In genomic region chr4:115987858-115988530, GRCm38 (mm10) we compare ENCODE assay signal across 30 mouse cellular contexts. TPM values are rescaled to one million over a fixed set of nuclear protein-coding genes. Genes with fewer than 3 reads are reported as not detected.
"Had no signal": no experiment of that assay in that cellular context is flagged by ENCODE, and none has a peak within 500 bp of the region (broad histone marks: within the 10 kb centered on the region; RNA-seq: fewer than 3 reads in every experiment).

No protein-coding gene starts in this region.

- DNase-seq: gastrocnemius, adult 2 months; gastrocnemius, postnatal 10 days; gastrocnemius, postnatal 25 days; heart, adult 18-20 months; heart, postnatal 10 days; heart, postnatal 4 days; kidney, adult 11 months; kidney, adult 2 months; kidney, adult 9 months; kidney, postnatal 14 days; kidney, postnatal 36 days; layer of hippocampus, adult 9-11 months; layer of hippocampus, postnatal 36 days; left cerebral cortex, postnatal 4 days had no signal

- H3K4me3 ChIP-seq: gastrocnemius, adult 2 months; heart, embryonic 10.5 days; heart, embryonic 12.5 days; hindbrain, embryonic 10.5 days; hindbrain, embryonic 12.5 days; kidney, embryonic 15.5 days; limb, embryonic 13.5 days; limb, embryonic 15.5 days; liver, embryonic 12.5 days had no signal

- H3K4me2 ChIP-seq: heart, embryonic 12.5 days; hindbrain, embryonic 12.5 days; hindbrain, embryonic 14.5 days; kidney, embryonic 15.5 days; limb, embryonic 13.5 days; limb, embryonic 15.5 days; liver, embryonic 12.5 days had no signal

- H3K4me1 ChIP-seq: limb, embryonic 13.5 days; liver, embryonic 12.5 days had no signal

- H3K9ac ChIP-seq: heart, embryonic 12.5 days; hindbrain, embryonic 12.5 days; hindbrain, embryonic 14.5 days; kidney, embryonic 15.5 days; limb, embryonic 13.5 days; limb, embryonic 15.5 days; liver, embryonic 12.5 days had no signal

- H3K9me3 ChIP-seq: heart, embryonic 10.5 days; hindbrain, embryonic 12.5 days; kidney, embryonic 15.5 days; limb, embryonic 15.5 days; liver, embryonic 12.5 days had no signal

- ATAC-seq: hindbrain, embryonic 16.5 days; inflammation-experienced regulatory T-cells, adult 6 months; liver, embryonic 12.5 days had no signal

- H3K36me3 ChIP-seq: heart, embryonic 10.5 days; heart, embryonic 12.5 days; hindbrain, embryonic 10.5 days; hindbrain, embryonic 12.5 days; kidney, embryonic 15.5 days; limb, embryonic 13.5 days; limb, embryonic 15.5 days; liver, embryonic 12.5 days had no signal

- H3K27ac ChIP-seq: gastrocnemius, adult 2 months; heart, embryonic 10.5 days; hindbrain, embryonic 10.5 days; hindbrain, embryonic 12.5 days; hindbrain, embryonic 14.5 days; kidney, embryonic 15.5 days; kidney, postnatal 0 days; limb, embryonic 13.5 days; limb, embryonic 15.5 days; liver, embryonic 12.5 days had no signal

RNA-seq across cellular contexts. Expression of gene Dmbx1, which starts 48.3 kb away (rescaled TPM):
- polyA plus RNA-seq: heart, embryonic 10.5 days; heart, embryonic 12.5 days; heart, embryonic 14.5 days; heart, embryonic 16.5 days; inflammation-experienced regulatory T-cells, adult 6 months; kidney, adult 2 months; kidney, embryonic 15.5 days; kidney, postnatal 0 days; large intestine, adult 2 months; limb, embryonic 13.5 days; liver, adult 2 months; liver, embryonic 12.5 days had no signal
